ENCODE assay signal across 25 mouse cellular contexts in genomic region chr2:134984884-134985283, GRCm38 (mm10).
"Had no signal": no experiment of that assay in that cellular context is flagged by ENCODE, and none has a peak within 500 bp of the region (broad histone marks: within the 10 kb centered on the region; RNA-seq: fewer than 3 reads in every experiment).

No protein-coding gene starts in this region.

- ATAC-seq: forebrain, postnatal 0 days; intestine, embryonic 16.5 days had no signal

- H3K27ac ChIP-seq: heart, adult 2 months; heart, embryonic 13.5 days; heart, embryonic 15.5 days; hindbrain, embryonic 13.5 days; hindbrain, embryonic 15.5 days; kidney, embryonic 15.5 days; kidney, postnatal 0 days; limb, embryonic 13.5 days; limb, embryonic 15.5 days had no signal

- H3K36me3 ChIP-seq: heart, embryonic 13.5 days; heart, embryonic 15.5 days; hindbrain, embryonic 13.5 days; hindbrain, embryonic 15.5 days; kidney, embryonic 15.5 days; limb, embryonic 13.5 days; limb, embryonic 15.5 days had no signal

- H3K4me2 ChIP-seq: heart, embryonic 11.5 days; heart, embryonic 13.5 days; heart, embryonic 15.5 days; hindbrain, embryonic 13.5 days; hindbrain, embryonic 15.5 days; kidney, embryonic 15.5 days; limb, embryonic 13.5 days; limb, embryonic 15.5 days had no signal

- H3K4me3 ChIP-seq: heart, adult 2 months; heart, embryonic 13.5 days; heart, embryonic 15.5 days; hindbrain, embryonic 13.5 days; hindbrain, embryonic 15.5 days; kidney, embryonic 15.5 days; limb, embryonic 13.5 days; limb, embryonic 15.5 days had no signal

- H3K9ac ChIP-seq: forebrain, postnatal 0 days; heart, embryonic 13.5 days; heart, embryonic 15.5 days; hindbrain, embryonic 13.5 days; hindbrain, embryonic 15.5 days; kidney, embryonic 15.5 days; limb, embryonic 13.5 days; limb, embryonic 15.5 days had no signal

- H3K27me3 ChIP-seq: heart, embryonic 13.5 days; heart, embryonic 15.5 days; hindbrain, embryonic 13.5 days; hindbrain, embryonic 15.5 days; kidney, embryonic 15.5 days; limb, embryonic 13.5 days; limb, embryonic 15.5 days had no signal

- H3K9me3 ChIP-seq: heart, embryonic 13.5 days; heart, embryonic 15.5 days; hindbrain, embryonic 13.5 days; hindbrain, embryonic 15.5 days; kidney, embryonic 15.5 days; limb, embryonic 13.5 days; limb, embryonic 15.5 days had no signal

- DNase-seq: forebrain, postnatal 0 days; gastrocnemius, postnatal 14 days; gastrocnemius, postnatal 36 days; heart, adult 11 months; heart, adult 2 months; heart, postnatal 14 days; heart, postnatal 36 days; kidney, adult 11 months; kidney, adult 2 months; kidney, adult 9 months; kidney, postnatal 14 days; kidney, postnatal 36 days; layer of hippocampus, adult 9-11 months; layer of hippocampus, postnatal 36 days; left cerebral cortex, postnatal 4 days had no signal

- H3K4me1 ChIP-seq: heart, embryonic 15.5 days; hindbrain, embryonic 13.5 days; hindbrain, embryonic 15.5 days; kidney, embryonic 15.5 days; limb, embryonic 13.5 days; limb, embryonic 15.5 days had no signal
